Mouse (Mus musculus) hindbrain, postnatal 0 days (tissue): Measurements from ENCODE around the gene Vstm5. TPM values are rescaled to one million over a fixed set of nuclear protein-coding genes. Genes with fewer than 3 reads are reported as not detected.

Source experiments
- ATAC-seq: fragments of 200-750 bp; cut with Nextera tagmentation; 2 replicates; pipeline ENCODE4 v1.8.0; 2017; ENCODE audit warnings: mild to moderate bottlenecking, moderate TSS enrichment, moderate library complexity
- DNase-seq: peaks from one replicate; pipeline ENCODE4 v3.0.0-alpha.2; 2015; ENCODE audit warnings: low spot score
- H3K27ac ChIP-seq: fragments of 300-500 bp; sonication (generic); 2 replicates; pipeline ENCODE4 v1.5.1; 2014; ENCODE audit warnings: mild to moderate bottlenecking
- H3K27me3 ChIP-seq: fragments of 300-500 bp; sonication (generic); 2 replicates; pipeline ENCODE4 v1.6.1; 2014; ENCODE audit warnings: low read length, mixed read lengths; ENCODE audit not compliant: insufficient read depth
- H3K36me3 ChIP-seq: fragments of 300-500 bp; sonication (generic); 2 replicates; pipeline ENCODE4 v1.6.1; 2014; ENCODE audit warnings: low read length, mixed read lengths; ENCODE audit not compliant: insufficient read depth
- H3K4me1 ChIP-seq: fragments of 300-500 bp; sonication (generic); 2 replicates; pipeline ENCODE4 v1.6.1; 2014; ENCODE audit warnings: antibody characterized with exemption, low read length, mixed read lengths; ENCODE audit not compliant: insufficient read depth
- H3K4me2 ChIP-seq: fragments of 300-500 bp; sonication (generic); 2 replicates; pipeline ENCODE4 v1.6.1; 2014; ENCODE audit warnings: low read depth, mild to moderate bottlenecking, low read length, moderate library complexity, mixed read lengths
- H3K4me3 ChIP-seq: fragments of 300-500 bp; sonication (generic); 2 replicates; pipeline ENCODE4 v1.5.1; 2014; ENCODE audit warnings: low read length
- H3K9ac ChIP-seq: fragments of 300-500 bp; sonication (generic); replicated peaks from 2 replicates; pipeline ENCODE4 v1.6.1; 2014; ENCODE audit warnings: mild to moderate bottlenecking, low read length, moderate library complexity, mixed read lengths
- H3K9me3 ChIP-seq: fragments of 300-500 bp; sonication (generic); 2 replicates; pipeline ENCODE4 v1.6.1; 2016; ENCODE audit warnings: low read length, mixed read lengths
- CTCF ChIP-seq: IDR thresholded peaks from 2 replicates; pipeline ENCODE4 v1.5.1; 2016; ENCODE audit warnings: antibody characterized with exemption, control low read depth, low read depth
- WGBS: fragments of 180-500 bp; shearing (Covaris S2); extraction: QIAGEN DNeasy Blood & Tissue Kit; methylation state at CpG from one replicate; pipeline ENCODE4 v1.1.7; 2014; 5-methylcytosine and 5-hydroxymethylcytosine counted together
- polyA plus RNA-seq: library from polyadenylated mRNA; unstranded; fragments of >200 nt; fragmentation: Nextera tagmentation; extraction: Ambion mirVana; gene quantifications from 2 replicates; pipeline ENCODE4 v1.2.1, GENCODE M21; 2015
- total RNA-seq: library from RNA; depleted of rRNA; stranded (reverse); fragments of >200 nt; gene quantifications from 2 replicates; pipeline ENCODE4 v1.2.3, GENCODE M21; 2014

The Vstm5 gene
- total and polyA plus RNA-seq, 2 experiments from 2014 or later, result 27.4 to 36.0 TPM

DNA sequence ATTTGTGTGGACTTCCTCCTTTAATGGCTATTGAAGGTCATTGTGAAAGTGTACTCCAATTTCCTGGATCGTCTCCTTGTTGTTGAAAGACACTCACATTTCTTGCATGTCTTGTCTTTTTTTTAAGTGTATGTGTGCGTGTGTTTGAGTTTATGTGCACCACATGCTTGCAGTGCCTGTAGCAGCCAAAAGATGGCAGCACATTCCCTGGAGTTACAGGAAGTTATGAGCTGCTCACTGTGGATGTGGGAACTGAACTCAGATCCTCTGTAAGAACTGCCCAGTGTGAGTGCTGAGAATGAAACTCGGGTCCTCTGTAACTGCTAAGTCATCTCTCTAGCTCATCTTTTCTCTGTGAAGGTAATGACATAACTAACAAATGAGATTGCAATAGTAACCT is 6.4 kb upstream of the Vstm5 start:
- 89% methylated on average over 3 of the region's 3 CpGs for WGBS
- H3K4me1 ChIP-seq, result no peaks in the 10 kb centered on the region
- no peak overlapping the region for H3K4me3 ChIP-seq
- H3K36me3 ChIP-seq, result no peaks in the 10 kb centered on the region
- no peak overlapping the region for H3K27ac ChIP-seq
- H3K27me3 ChIP-seq, result no peaks in the 10 kb centered on the region
- no peaks in the 10 kb centered on the region for H3K9me3 ChIP-seq
- no peak overlapping the region for H3K9ac ChIP-seq
- TF ChIP-seq CTCF, result 0 out of 2 replicates have a peak, but pooled peaks have one; percentile 6
- H3K4me2 ChIP-seq, result no peak overlapping the region
- DNase-seq (no peak), ATAC-seq (no peak)

DNA sequence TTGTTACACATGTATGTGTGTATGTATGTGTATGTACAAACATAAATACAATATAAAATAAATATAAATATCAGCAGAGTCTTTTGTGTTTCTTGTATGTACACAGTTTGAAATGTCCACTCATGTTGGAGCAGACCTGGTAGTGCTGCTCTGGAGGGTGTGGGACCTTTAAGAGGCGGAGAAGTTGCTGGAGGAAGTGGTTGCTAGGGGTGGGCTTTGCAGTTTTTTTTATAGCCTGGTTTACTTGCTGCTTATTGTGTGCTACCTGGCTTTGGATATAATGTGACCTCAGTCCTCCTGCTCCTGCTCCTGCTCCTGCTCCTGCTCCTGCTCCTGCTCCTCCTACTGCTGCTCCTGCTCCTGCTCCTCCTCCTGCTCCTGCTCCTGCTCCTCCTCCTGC is 5.2 kb upstream of the Vstm5 start:
- H3K9ac ChIP-seq, result no peak overlapping the region
- DNase-seq (no peak), ATAC-seq (no peak)
- H3K4me2 ChIP-seq, result no peak overlapping the region
- H3K36me3 ChIP-seq, result no peaks in the 10 kb centered on the region
- H3K4me1 ChIP-seq, result peaks cover 10% of the 10 kb centered on the region; the same call in 1 of the 2 replicates
- no peak overlapping the region for H3K4me3 ChIP-seq
- H3K27ac ChIP-seq, result no peak overlapping the region
- WGBS, result 92% methylated on average over 1 of the region's 1 CpGs
- no peaks in the 10 kb centered on the region for H3K27me3 ChIP-seq
- H3K9me3 ChIP-seq, result no peaks in the 10 kb centered on the region
- TF ChIP-seq CTCF, result no peak

GRCm38 (mm10) chr9:15235986-15236385 is 2.9 kb upstream of the Vstm5 start:
- WGBS, result 74% methylated on average over 3 of the region's 3 CpGs
- no peak for TF ChIP-seq CTCF
- H3K4me3 ChIP-seq, result no peak overlapping the region
- H3K4me1 ChIP-seq, result peaks cover 14% of the 10 kb centered on the region; the same call in 1 of the 2 replicates
- no peaks in the 10 kb centered on the region for H3K9me3 ChIP-seq
- H3K4me2 ChIP-seq, result no peak overlapping the region
- H3K27me3 ChIP-seq, result no peaks in the 10 kb centered on the region
- H3K36me3 ChIP-seq, result no peaks in the 10 kb centered on the region
- H3K27ac ChIP-seq, result no peak overlapping the region
- DNase-seq (no peak), ATAC-seq (no peak)
- no peak overlapping the region for H3K9ac ChIP-seq

DNA sequence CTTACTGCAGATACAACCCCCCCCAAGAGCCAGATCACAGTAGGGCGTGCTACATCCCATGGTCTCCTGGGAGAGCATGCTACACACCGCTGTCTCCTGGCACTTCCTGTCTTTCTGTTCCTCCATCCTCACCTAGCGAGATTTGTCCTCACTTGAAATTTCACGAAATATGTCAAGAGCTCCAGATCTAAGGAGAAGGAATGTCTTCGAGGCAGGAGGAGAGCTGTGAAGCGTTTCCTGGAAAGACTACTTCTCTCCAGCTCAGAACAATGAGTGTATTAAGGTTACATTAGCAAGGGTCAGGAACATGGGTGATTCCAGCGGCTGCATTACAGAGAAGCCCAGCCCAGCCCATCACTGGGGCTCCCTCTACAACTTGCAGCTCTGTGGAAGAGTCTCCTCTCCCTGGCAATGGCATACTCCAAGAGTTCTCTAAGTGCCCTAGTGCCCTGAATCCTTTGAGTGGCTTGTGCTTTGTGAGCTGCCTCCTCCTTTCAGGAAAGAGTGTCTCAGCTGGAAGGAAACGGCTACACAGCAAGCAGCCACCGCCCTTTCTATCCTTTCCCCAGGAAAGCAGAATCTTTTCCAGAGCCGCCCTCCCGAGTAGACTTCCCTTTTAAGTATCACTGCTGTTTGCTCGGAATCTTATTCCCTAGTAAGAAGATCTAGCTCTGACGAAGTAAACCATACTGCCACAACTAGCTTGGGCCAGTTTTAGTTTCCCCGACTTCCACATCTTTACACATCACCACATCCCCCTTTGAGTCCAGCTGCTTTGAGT is 1.1 kb upstream of the Vstm5 start:
- no peak overlapping the region for H3K27ac ChIP-seq

GRCm38 (mm10) chr9:15238297-15238990 is 401 bp upstream of the Vstm5 start:
- DNase-seq (no peak), ATAC-seq (peak; percentile 44)
- WGBS, result 80% methylated on average over 16 of the region's 16 CpGs
- H3K9ac ChIP-seq, result peak overlapping the region; percentile 70
- H3K36me3 ChIP-seq, result no peaks in the 10 kb centered on the region
- H3K4me2 ChIP-seq, result peak overlapping the region; percentile 75
- peaks cover 14% of the 10 kb centered on the region; the same call in 1 of the 2 replicates for H3K4me1 ChIP-seq
- H3K9me3 ChIP-seq, result no peaks in the 10 kb centered on the region
- no peak for TF ChIP-seq CTCF
- H3K27me3 ChIP-seq, result no peaks in the 10 kb centered on the region
- peak overlapping the region; percentile 40 for H3K4me3 ChIP-seq
- peak overlapping the region; percentile 46 for H3K27ac ChIP-seq

More for the DNA sequence above, 1.1 kb upstream of the Vstm5 start:
- Histone ChIP-seq H3K4me3 (no peak overlapping the region), H3K4me1 (peaks cover 14% of the 10 kb centered on the region; the same call in 1 of the 2 replicates), H3K9ac (no peak overlapping the region), H3K27me3 (no peaks in the 10 kb centered on the region), H3K4me2 (no peak overlapping the region; the same call in 1 of the 2 replicates), H3K36me3 (no peaks in the 10 kb centered on the region), H3K9me3 (no peaks in the 10 kb centered on the region)
- TF ChIP-seq CTCF, result no peak
- ATAC-seq (no peak), DNase-seq (no peak)
- 52% methylated on average over 14 of the region's 14 CpGs for WGBS

- WGBS, result 90% methylated on average over 6 of the region's 6 CpGs
- no peak for TF ChIP-seq CTCF
- no peak for DNase-seq
- Histone ChIP-seq H3K36me3 (no peaks in the 10 kb centered on the region), H3K4me2 (peak overlapping the region; percentile 75), H3K9ac (no peak overlapping the region), H3K27ac (no peak overlapping the region), H3K9me3 (no peaks in the 10 kb centered on the region), H3K4me1 (peaks cover 14% of the 10 kb centered on the region; the same call in 1 of the 2 replicates), H3K4me3 (peak overlapping the region; percentile 40; the same call in 1 of the 2 replicates), H3K27me3 (no peaks in the 10 kb centered on the region)
- ATAC-seq, result no peak
These were observed 1.2 kb downstream of the Vstm5 start for GRCm38 (mm10) chr9:15240006-15240405.
